Mouse (Mus musculus) yolk sac, embryonic 10.5 days (tissue): ENCODE data around the gene Hlf.
A peak's percentile ranks its signal among the peaks of the same experiment; 100 is the strongest.

Experiments
- DNase-seq: peaks from one replicate; pipeline ENCODE4 v3.0.0-alpha.2; 2017; ENCODE audit warnings: low spot score

The Hlf gene

GRCm38 (mm10) chr11:90340836-90341235 is 49.9 kb downstream of the Hlf start:
- no peak for DNase-seq

GRCm38 (mm10) chr11:90334816-90335215 is 55.9 kb downstream of the Hlf start:
- DNase-seq: no peak

GRCm38 (mm10) chr11:90332737-90333136 is 58.0 kb downstream of the Hlf start:
- DNase-seq: no peak

- no peak for DNase-seq
Measured at GRCm38 (mm10) chr11:90330202-90330694, 60.4 kb downstream of the Hlf start.

GRCm38 (mm10) chr11:90326836-90327235 is 63.9 kb downstream of the Hlf start:
- no peak for DNase-seq

- no peak for DNase-seq
Measured at GRCm38 (mm10) chr11:90326146-90326545, 64.5 kb downstream of the Hlf start.

- no peak for DNase-seq
Measured at GRCm38 (mm10) chr11:90324597-90324996, 66.1 kb downstream of the Hlf start.

- DNase-seq: no peak
Measured at GRCm38 (mm10) chr11:90320922-90321321, 69.8 kb downstream of the Hlf start.

GRCm38 (mm10) chr11:90317482-90317881 is 73.2 kb downstream of the Hlf start:
- no peak for DNase-seq

GRCm38 (mm10) chr11:90314606-90315005 is 76.1 kb downstream of the Hlf start:
- DNase-seq: no peak

- peak; percentile 6 for DNase-seq
Measured at GRCm38 (mm10) chr11:90306993-90307392, 83.7 kb downstream of the Hlf start.

- no peak for DNase-seq
Measured at GRCm38 (mm10) chr11:90306067-90306466, 84.6 kb downstream of the Hlf start.

GRCm38 (mm10) chr11:90294622-90295021 is 96.1 kb downstream of the Hlf start:
- no peak for DNase-seq

- no peak for DNase-seq
Measured at GRCm38 (mm10) chr11:90292766-90293165, 97.9 kb downstream of the Hlf start.

- DNase-seq: no peak
Measured at GRCm38 (mm10) chr11:90291156-90291555, 99.5 kb downstream of the Hlf start.

GRCm38 (mm10) chr11:90286550-90287154 is 104.0 kb downstream of the Hlf start:
- no peak for DNase-seq
